Mouse (Mus musculus): Measurements from ENCODE around the gene Scyl2.

GRCm38 (mm10) chr10:89686139-89686808, at the start of gene Scyl2:
- TF ChIP-seq CTCF (conservative IDR thresholded peaks at IDR 0.05; ENCODE audit: low read length) = no peak
- no peak for TF ChIP-seq POU5F1 (IDR thresholded peaks at IDR 0.05; ENCODE audit: borderline replicate concordance, low read length)

Data from E14TG2a.4 (cell line).